Mouse (Mus musculus) embryonic fibroblast, embryonic 13.5 days (primary cell): ENCODE results near the gene Mpv17l2.

Source experiments
- CTCF ChIP-seq: IDR thresholded peaks from 2 replicates; pipeline ENCODE4 v1.5.1; 2011; ENCODE audit warnings: mild to moderate bottlenecking, control low read depth, low read length, moderate library complexity, borderline replicate concordance; ENCODE audit not compliant: insufficient read depth
- POLR2A ChIP-seq: IDR thresholded peaks from 2 replicates; pipeline ENCODE4 v1.6.1; 2011; ENCODE audit warnings: low read depth, mild to moderate bottlenecking, control low read depth, low read length, moderate library complexity

GRCm38 (mm10) chr8:70715086-70715485 lies 45.7 kb downstream of the Mpv17l2 start:
- no peak for TF ChIP-seq CTCF
- no peak for TF ChIP-seq POLR2A
